Mouse (Mus musculus): ENCODE results near the gene Dnmt3l. TPM values are rescaled to one million over a fixed set of nuclear protein-coding genes. Genes with fewer than 3 reads are reported as not detected.
"Not testable (repeated sequence)": the region's sequence is repeated elsewhere in the genome, so short reads cannot be mapped to it uniquely, and the experiment has no call there.

Dnmt3l gene
- polyA plus RNA-seq, 1 experiment from 2014 or later, result not detected

DNA sequence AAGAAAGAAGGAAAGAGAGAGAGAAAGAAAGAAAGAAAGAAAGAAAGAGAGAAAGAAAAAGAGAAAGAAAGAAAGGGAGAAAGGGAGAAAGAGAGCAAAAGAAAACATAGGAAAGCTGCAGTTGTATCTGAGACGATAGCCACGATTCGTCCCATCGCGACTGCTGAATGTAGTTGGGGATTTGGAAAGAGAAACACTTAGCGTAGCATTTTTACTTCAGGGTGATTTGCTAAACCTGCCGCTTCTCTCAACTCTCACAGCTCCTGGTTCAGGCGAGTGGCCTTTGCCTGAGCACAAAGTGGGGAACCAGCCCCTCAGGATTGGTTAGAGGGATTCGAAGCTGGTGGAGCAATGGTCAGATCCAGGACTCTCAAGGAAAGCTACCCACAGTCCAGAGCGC, 31.4 kb upstream of the Dnmt3l start:
- WGBS, result 18% methylated on average over 10 of the region's 10 CpGs
- H3K36me3 ChIP-seq, result no peaks in the 10 kb centered on the region

GRCm38 (mm10) chr10:78011116-78011515, 30.6 kb upstream of the Dnmt3l start:
- 97% methylated on average over 5 of the region's 5 CpGs for WGBS
- not testable (repeated sequence) for H3K27ac ChIP-seq (replicated peaks); H3K27me3 ChIP-seq (replicated peaks); H3K9me3 ChIP-seq (replicated peaks); H3K36me3 ChIP-seq; ATAC-seq (ENCODE audit: low FRiP score); H3K4me2 ChIP-seq; H3K4me3 ChIP-seq (replicated peaks); H3K9ac ChIP-seq (replicated peaks)
- peaks cover 36% of the 10 kb centered on the region for H3K4me1 ChIP-seq

More for the DNA sequence above, 31.4 kb upstream of the Dnmt3l start:
- H3K4me3 ChIP-seq (replicated peaks), result no peak overlapping the region
- no peak overlapping the region for H3K27ac ChIP-seq (replicated peaks)
- H3K4me1 ChIP-seq, result peaks cover 43% of the 10 kb centered on the region
- H3K9me3 ChIP-seq (replicated peaks), result no peaks in the 10 kb centered on the region
- peak overlapping the region; percentile 81 for H3K4me2 ChIP-seq
- ATAC-seq (ENCODE audit: low FRiP score), result no peak
- no peaks in the 10 kb centered on the region for H3K27me3 ChIP-seq (replicated peaks)
- no peak overlapping the region for H3K9ac ChIP-seq (replicated peaks)

DNA sequence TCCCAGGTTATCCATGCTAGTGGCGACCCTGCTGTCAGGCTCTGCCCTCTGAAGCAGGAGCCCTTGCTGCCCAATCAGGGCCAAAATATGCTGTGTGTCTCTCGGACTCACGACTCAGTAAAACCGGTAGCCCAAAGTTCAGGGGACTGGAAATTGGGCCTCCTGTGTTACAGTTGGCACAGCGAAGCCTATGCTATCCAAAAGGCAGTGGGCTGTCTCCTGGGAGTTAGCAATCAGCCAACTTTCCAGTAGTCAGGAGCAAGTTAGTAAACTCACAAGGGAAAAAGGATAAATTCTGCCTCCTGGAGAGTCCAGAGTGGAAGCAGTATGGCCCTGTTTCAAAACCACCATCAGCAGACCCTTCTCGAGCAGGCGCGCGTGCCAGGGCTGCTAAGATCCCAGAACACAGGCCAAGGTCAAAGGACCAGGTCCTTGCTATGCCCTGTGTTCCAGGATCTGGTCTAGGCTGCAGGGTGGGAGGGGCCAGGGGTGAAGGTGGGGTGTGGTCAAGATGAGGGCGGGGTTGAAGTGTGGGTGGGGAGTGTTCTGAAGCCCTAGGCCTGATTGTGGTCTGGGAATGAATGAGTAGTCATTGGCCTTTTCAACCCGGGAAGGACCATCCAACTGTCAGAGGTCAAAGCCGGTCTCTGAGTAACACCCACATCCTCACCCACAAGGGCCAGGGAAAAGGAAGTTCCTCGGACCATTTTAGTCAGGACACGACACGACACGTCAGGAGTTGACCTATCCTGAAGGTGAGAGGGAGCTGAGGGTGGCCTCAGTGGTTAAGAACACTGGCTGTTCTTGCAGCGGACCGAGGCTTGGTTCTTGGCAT, 28.9 kb upstream of the Dnmt3l start:
- 94% methylated on average over 18 of the region's 18 CpGs for WGBS
- no peak for ATAC-seq (ENCODE audit: low FRiP score)

GRCm38 (mm10) chr10:78015489-78015888, 26.3 kb upstream of the Dnmt3l start:
- no peak for ATAC-seq (ENCODE audit: low FRiP score)
- no peaks in the 10 kb centered on the region for H3K36me3 ChIP-seq
- H3K4me1 ChIP-seq, result peaks cover under 1% of the 10 kb centered on the region; the same call in 1 of the 2 replicates
- no peak overlapping the region for H3K4me3 ChIP-seq (replicated peaks)
- no peak overlapping the region for H3K4me2 ChIP-seq
- WGBS, result 100% methylated on average over 1 of the region's 1 CpGs
- H3K9ac ChIP-seq (replicated peaks), result no peak overlapping the region
- no peaks in the 10 kb centered on the region for H3K27me3 ChIP-seq (replicated peaks)
- no peak overlapping the region for H3K27ac ChIP-seq (replicated peaks)
- no peaks in the 10 kb centered on the region for H3K9me3 ChIP-seq (replicated peaks)

More for the DNA sequence above, 28.9 kb upstream of the Dnmt3l start:
- no peaks in the 10 kb centered on the region for H3K36me3 ChIP-seq
- no peak overlapping the region for H3K27ac ChIP-seq (replicated peaks)
- H3K4me1 ChIP-seq, result peaks cover 18% of the 10 kb centered on the region
- no peak overlapping the region for H3K9ac ChIP-seq (replicated peaks)
- no peaks in the 10 kb centered on the region for H3K27me3 ChIP-seq (replicated peaks)
- H3K4me3 ChIP-seq (replicated peaks), result no peak overlapping the region
- no peaks in the 10 kb centered on the region for H3K9me3 ChIP-seq (replicated peaks)
- H3K4me2 ChIP-seq, result no peak overlapping the region

DNA sequence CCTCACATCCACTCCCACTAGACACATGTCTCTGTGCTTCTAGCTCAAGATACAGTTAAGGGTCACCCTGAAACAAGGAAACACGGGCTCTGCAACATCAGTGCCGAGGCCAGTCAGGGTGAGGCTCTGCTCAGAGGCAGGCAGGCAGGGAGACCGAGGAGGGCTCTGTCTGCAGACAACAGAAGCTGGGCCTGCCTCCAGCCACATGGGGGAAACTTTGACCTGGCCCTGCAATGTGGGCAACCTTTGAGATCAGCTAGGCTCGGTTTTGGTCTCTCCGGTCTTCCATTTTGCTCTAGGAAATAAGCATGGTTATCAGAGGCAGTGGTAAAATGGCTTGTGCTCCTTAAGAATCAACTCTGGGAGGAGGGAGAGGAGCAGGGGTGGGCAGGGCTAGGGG, 25.4 kb upstream of the Dnmt3l start:
- ATAC-seq (ENCODE audit: low FRiP score), result no peak
- Histone ChIP-seq H3K4me1 (no peaks in the 10 kb centered on the region), H3K9me3 (replicated peaks) (no peaks in the 10 kb centered on the region), H3K9ac (replicated peaks) (no peak overlapping the region), H3K4me3 (replicated peaks) (no peak overlapping the region), H3K36me3 (no peaks in the 10 kb centered on the region), H3K27ac (replicated peaks) (no peak overlapping the region), H3K4me2 (no peak overlapping the region), H3K27me3 (replicated peaks) (no peaks in the 10 kb centered on the region)
- 50% methylated on average over 5 of the region's 5 CpGs for WGBS

GRCm38 (mm10) chr10:78018797-78019203, 22.9 kb upstream of the Dnmt3l start:
- Histone ChIP-seq H3K9ac (replicated peaks) (no peak overlapping the region), H3K27me3 (replicated peaks) (no peaks in the 10 kb centered on the region), H3K4me1 (no peaks in the 10 kb centered on the region), H3K9me3 (replicated peaks) (no peaks in the 10 kb centered on the region), H3K27ac (replicated peaks) (no peak overlapping the region), H3K4me3 (replicated peaks) (peak overlapping the region; percentile 35), H3K36me3 (no peaks in the 10 kb centered on the region), H3K4me2 (peak overlapping the region; percentile 67)
- 16% methylated on average over 19 of the region's 19 CpGs for WGBS
- ATAC-seq (ENCODE audit: low FRiP score), result peak; percentile 72

- Histone ChIP-seq H3K4me1 (no peaks in the 10 kb centered on the region), H3K9ac (replicated peaks) (no peak overlapping the region), H3K36me3 (no peaks in the 10 kb centered on the region), H3K4me3 (replicated peaks) (no peak overlapping the region), H3K9me3 (replicated peaks) (no peaks in the 10 kb centered on the region), H3K27ac (replicated peaks) (no peak overlapping the region), H3K27me3 (replicated peaks) (no peaks in the 10 kb centered on the region), H3K4me2 (0 out of 2 replicates have a peak overlapping the region, but pooled peaks have one; percentile 67)
- 78% methylated on average over 4 of the region's 4 CpGs for WGBS
- no peak for ATAC-seq (ENCODE audit: low FRiP score)
Observed at GRCm38 (mm10) chr10:78019291-78019690, 22.5 kb upstream of the Dnmt3l start.

DNA sequence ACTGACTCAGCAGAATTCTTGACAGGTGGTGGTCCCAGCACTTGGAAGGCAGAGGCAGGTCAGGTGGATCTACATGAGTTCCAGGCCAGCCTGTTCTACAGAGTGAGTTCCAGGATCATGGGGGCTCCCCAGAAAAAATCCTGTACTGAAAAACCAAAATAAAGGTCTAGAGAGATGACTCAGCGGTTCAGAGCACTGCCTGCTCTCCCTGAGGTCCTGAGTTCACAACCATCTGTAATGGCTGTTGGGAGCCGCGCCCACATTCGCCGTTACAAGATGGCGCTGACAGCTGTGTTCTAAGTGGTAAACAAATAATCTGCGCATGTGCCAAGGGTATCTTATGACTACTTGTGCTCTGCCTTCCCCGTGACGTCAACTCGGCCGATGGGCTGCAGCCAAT, 21.8 kb upstream of the Dnmt3l start:
- H3K27ac ChIP-seq (replicated peaks); H3K4me2 ChIP-seq; H3K9ac ChIP-seq (replicated peaks); H3K36me3 ChIP-seq; H3K4me3 ChIP-seq (replicated peaks); H3K27me3 ChIP-seq (replicated peaks); ATAC-seq (ENCODE audit: low FRiP score); H3K9me3 ChIP-seq (replicated peaks); H3K4me1 ChIP-seq: not testable (repeated sequence)
- 99% methylated on average over 6 of the region's 11 CpGs for WGBS

- H3K4me2 ChIP-seq; H3K9me3 ChIP-seq (replicated peaks); H3K4me1 ChIP-seq; H3K27ac ChIP-seq (replicated peaks); H3K36me3 ChIP-seq; H3K9ac ChIP-seq (replicated peaks); H3K27me3 ChIP-seq (replicated peaks); ATAC-seq (ENCODE audit: low FRiP score); H3K4me3 ChIP-seq (replicated peaks): not testable (repeated sequence)
- WGBS, result 71% methylated on average over 6 of the region's 8 CpGs
Observed at GRCm38 (mm10) chr10:78025453-78025852, 16.3 kb upstream of the Dnmt3l start.

DNA sequence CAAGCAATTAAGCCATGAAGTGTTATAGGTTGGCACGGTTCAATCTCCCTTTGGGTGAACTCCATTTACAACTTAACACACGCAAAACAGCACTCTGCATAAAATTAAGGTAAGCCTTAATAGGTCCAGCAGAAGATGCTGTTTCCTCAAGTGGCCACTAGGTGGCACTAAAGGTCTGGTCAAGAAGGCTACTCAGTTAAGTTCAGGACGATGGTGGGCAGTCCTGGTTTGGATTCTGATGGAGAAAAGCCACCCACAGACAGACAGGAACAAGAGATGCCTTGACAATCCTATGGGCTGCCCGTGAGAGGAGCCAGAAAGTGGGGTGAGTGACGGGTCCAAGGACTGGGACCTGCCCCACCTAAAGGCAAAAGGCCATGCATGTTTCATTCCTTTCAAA, 13.6 kb upstream of the Dnmt3l start:
- peak; percentile 87 for ATAC-seq (ENCODE audit: low FRiP score)
- H3K4me1 ChIP-seq, result no peaks in the 10 kb centered on the region
- no peak overlapping the region for H3K27ac ChIP-seq (replicated peaks)
- no peak overlapping the region for H3K9ac ChIP-seq (replicated peaks)
- no peak overlapping the region for H3K4me2 ChIP-seq
- no peak overlapping the region for H3K4me3 ChIP-seq (replicated peaks)
- no peaks in the 10 kb centered on the region for H3K36me3 ChIP-seq
- WGBS, result 2% methylated on average over 5 of the region's 5 CpGs
- no peaks in the 10 kb centered on the region for H3K27me3 ChIP-seq (replicated peaks)
- no peaks in the 10 kb centered on the region for H3K9me3 ChIP-seq (replicated peaks)

DNA sequence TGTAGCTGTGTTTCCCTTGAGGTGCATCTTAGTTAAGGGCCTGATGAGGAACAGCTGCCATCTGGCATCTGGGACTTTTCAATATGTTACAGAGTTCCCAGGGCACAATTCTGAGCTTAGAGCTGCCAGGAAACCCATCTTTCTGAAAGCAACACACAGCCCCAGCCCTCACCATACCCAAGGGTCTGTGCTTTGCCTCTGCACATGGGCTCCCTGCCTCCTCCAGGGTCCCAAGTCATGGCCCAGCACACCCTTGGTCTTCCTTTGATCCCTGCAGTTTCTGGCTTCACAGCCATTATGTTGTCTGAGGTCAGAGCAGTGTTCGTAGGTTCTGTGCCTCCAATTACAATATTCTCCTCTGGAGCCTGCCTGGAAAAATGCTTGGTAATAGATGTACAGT, 12.7 kb upstream of the Dnmt3l start:
- Histone ChIP-seq H3K4me2 (no peak overlapping the region), H3K4me1 (no peaks in the 10 kb centered on the region), H3K27me3 (replicated peaks) (no peaks in the 10 kb centered on the region), H3K36me3 (no peaks in the 10 kb centered on the region), H3K4me3 (replicated peaks) (no peak overlapping the region), H3K27ac (replicated peaks) (no peak overlapping the region), H3K9me3 (replicated peaks) (no peaks in the 10 kb centered on the region), H3K9ac (replicated peaks) (no peak overlapping the region)
- ATAC-seq (ENCODE audit: low FRiP score), result no peak
- WGBS, result 86% methylated on average over 1 of the region's 1 CpGs

- no peak for ATAC-seq (ENCODE audit: low FRiP score)
- Histone ChIP-seq H3K27me3 (replicated peaks) (no peaks in the 10 kb centered on the region), H3K9me3 (replicated peaks) (no peaks in the 10 kb centered on the region), H3K4me3 (replicated peaks) (no peak overlapping the region), H3K36me3 (no peaks in the 10 kb centered on the region), H3K27ac (replicated peaks) (no peak overlapping the region), H3K9ac (replicated peaks) (no peak overlapping the region), H3K4me1 (no peaks in the 10 kb centered on the region), H3K4me2 (no peak overlapping the region)
- WGBS, result 79% methylated on average over 2 of the region's 2 CpGs
Observed at GRCm38 (mm10) chr10:78031987-78032386, 9.8 kb upstream of the Dnmt3l start.

Data from neural tube, embryonic 15.5 days (tissue).